Mouse (Mus musculus) limb, embryonic 15.5 days (tissue): ENCODE measurements around the gene Prickle2. TPM values are rescaled to one million over a fixed set of nuclear protein-coding genes. Genes with fewer than 3 reads are reported as not detected.
A peak's percentile ranks its signal among the peaks of the same experiment; 100 is the strongest.

Source experiments
- ATAC-seq: fragments of 200-750 bp; cut with Nextera tagmentation; 2 replicates; pipeline ENCODE4 v1.8.0; 2017; ENCODE audit warnings: low read depth, moderate TSS enrichment; ENCODE audit not compliant: insufficient number of reproducible peaks, low FRiP score, low TSS enrichment
- H3K27ac ChIP-seq: fragments of 300-500 bp; sonication (generic); 2 replicates; pipeline ENCODE4 v1.5.1; 2015; ENCODE audit warnings: moderate library complexity, mild to moderate bottlenecking, inconsistent platforms
- H3K27me3 ChIP-seq: fragments of 300-500 bp; sonication (generic); 2 replicates; pipeline ENCODE4 v1.6.1; 2015; ENCODE audit warnings: inconsistent platforms
- H3K36me3 ChIP-seq: fragments of 300-500 bp; sonication (generic); 2 replicates; pipeline ENCODE4 v1.6.1; 2015; ENCODE audit warnings: inconsistent platforms
- H3K4me1 ChIP-seq: fragments of 300-500 bp; sonication (generic); 2 replicates; pipeline ENCODE4 v1.6.1; 2015; ENCODE audit warnings: inconsistent platforms
- H3K4me2 ChIP-seq: fragments of 300-500 bp; sonication (generic); 2 replicates; pipeline ENCODE4 v1.6.1; 2015; ENCODE audit warnings: mild to moderate bottlenecking, inconsistent platforms
- H3K4me3 ChIP-seq: fragments of 300-500 bp; sonication (generic); 2 replicates; pipeline ENCODE4 v1.5.1; 2015; ENCODE audit warnings: mild to moderate bottlenecking, inconsistent platforms
- H3K9ac ChIP-seq: fragments of 300-500 bp; sonication (generic); 2 replicates; pipeline ENCODE4 v1.6.1; 2015; ENCODE audit warnings: inconsistent platforms
- H3K9me3 ChIP-seq: fragments of 300-500 bp; sonication (generic); 2 replicates; pipeline ENCODE4 v1.6.1; 2016; ENCODE audit warnings: inconsistent platforms
- WGBS: fragments of 180-500 bp; shearing (Covaris S2); methylation state at CpG from one replicate; pipeline ENCODE4 v1.1.7; 2015; 5-methylcytosine and 5-hydroxymethylcytosine counted together
- polyA plus RNA-seq: library from polyadenylated mRNA; unstranded; fragments of >200 nt; fragmentation: Nextera tagmentation; extraction: Ambion mirVana; gene quantifications from 2 replicates; pipeline ENCODE4 v1.2.1, GENCODE M21; 2015

Prickle2 gene
- polyA plus RNA-seq, 1 experiment from 2014 or later = 5.8 TPM

GRCm38 (mm10) chr6:92498574-92498973 lies 207.4 kb downstream of the Prickle2 start:
- Histone ChIP-seq H3K27me3 (no peaks in the 10 kb centered on the region), H3K9me3 (no peaks in the 10 kb centered on the region), H3K27ac (no peak overlapping the region), H3K4me3 (no peak overlapping the region), H3K4me1 (peaks cover 14% of the 10 kb centered on the region), H3K9ac (no peak overlapping the region), H3K4me2 (no peak overlapping the region), H3K36me3 (no peaks in the 10 kb centered on the region)
- WGBS = 29% methylated on average over 6 of the region's 6 CpGs
- ATAC-seq = no peak

GRCm38 (mm10) chr6:92497279-92497678 lies 208.7 kb downstream of the Prickle2 start:
- no peak for ATAC-seq
- no peak overlapping the region for H3K9ac ChIP-seq

GRCm38 (mm10) chr6:92495500-92495899 lies 210.5 kb downstream of the Prickle2 start:
- H3K9me3 ChIP-seq = no peaks in the 10 kb centered on the region
- no peak overlapping the region for H3K4me3 ChIP-seq
- H3K9ac ChIP-seq = no peak overlapping the region
- H3K36me3 ChIP-seq = no peaks in the 10 kb centered on the region
- WGBS = 74% methylated on average over 3 of the region's 3 CpGs
- H3K27me3 ChIP-seq = no peaks in the 10 kb centered on the region
- no peak for ATAC-seq
- no peak overlapping the region for H3K27ac ChIP-seq
- peaks cover 14% of the 10 kb centered on the region for H3K4me1 ChIP-seq
- no peak overlapping the region for H3K4me2 ChIP-seq

More at GRCm38 (mm10) chr6:92497279-92497678, 208.7 kb downstream of the Prickle2 start:
- Histone ChIP-seq H3K36me3 (no peaks in the 10 kb centered on the region), H3K9me3 (no peaks in the 10 kb centered on the region), H3K4me1 (peaks cover 14% of the 10 kb centered on the region), H3K4me2 (no peak overlapping the region), H3K4me3 (no peak overlapping the region), H3K27ac (no peak overlapping the region), H3K27me3 (no peaks in the 10 kb centered on the region)
- 73% methylated on average over 4 of the region's 4 CpGs for WGBS

DNA sequence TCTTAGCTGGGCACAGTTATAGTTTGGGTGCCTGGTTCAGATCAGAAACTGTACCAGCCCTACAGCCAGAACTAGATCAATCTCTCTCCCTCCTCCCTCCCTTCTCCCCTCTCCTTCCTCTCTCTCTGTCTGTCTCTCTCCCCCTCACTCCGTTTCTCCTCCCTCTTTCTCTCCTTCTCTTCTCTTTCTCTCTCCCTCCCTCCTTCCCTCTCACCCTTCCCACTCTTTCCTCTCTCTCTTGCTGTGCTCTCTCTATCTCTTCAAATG lies 224.3 kb downstream of the Prickle2 start:
- Histone ChIP-seq H3K36me3 (no peaks in the 10 kb centered on the region), H3K9me3 (no peaks in the 10 kb centered on the region), H3K9ac (no peak overlapping the region), H3K27me3 (no peaks in the 10 kb centered on the region), H3K4me1 (peaks cover 9% of the 10 kb centered on the region; the same call in 1 of the 2 replicates), H3K27ac (no peak overlapping the region), H3K4me3 (peak overlapping the region; percentile 43), H3K4me2 (peak overlapping the region; percentile 60)
- 5% methylated on average over 1 of the region's 1 CpGs for WGBS
- no peak for ATAC-seq

GRCm38 (mm10) chr6:92480941-92481689 lies 224.8 kb downstream of the Prickle2 start:
- WGBS = 2% methylated on average over 21 of the region's 21 CpGs
- no peaks in the 10 kb centered on the region for H3K27me3 ChIP-seq
- H3K9me3 ChIP-seq = no peaks in the 10 kb centered on the region
- H3K9ac ChIP-seq = peak overlapping the region; percentile 18; the same call in 1 of the 2 replicates
- no peaks in the 10 kb centered on the region for H3K36me3 ChIP-seq
- peak overlapping the region; percentile 43 for H3K4me3 ChIP-seq
- peak overlapping the region; percentile 60 for H3K4me2 ChIP-seq
- no peak for ATAC-seq
- H3K4me1 ChIP-seq = peaks cover 9% of the 10 kb centered on the region; the same call in 1 of the 2 replicates
- peak overlapping the region; percentile 71 for H3K27ac ChIP-seq

GRCm38 (mm10) chr6:92478612-92479011 lies 227.3 kb downstream of the Prickle2 start:
- Histone ChIP-seq H3K27ac (no peak overlapping the region), H3K4me1 (peaks cover 9% of the 10 kb centered on the region; the same call in 1 of the 2 replicates), H3K9me3 (no peaks in the 10 kb centered on the region), H3K9ac (no peak overlapping the region), H3K4me2 (no peak overlapping the region), H3K4me3 (no peak overlapping the region), H3K36me3 (no peaks in the 10 kb centered on the region), H3K27me3 (no peaks in the 10 kb centered on the region)
- no peak for ATAC-seq
- WGBS = 94% methylated on average over 1 of the region's 1 CpGs

GRCm38 (mm10) chr6:92477621-92478020 lies 228.3 kb downstream of the Prickle2 start:
- Histone ChIP-seq H3K4me1 (peaks cover 9% of the 10 kb centered on the region; the same call in 1 of the 2 replicates), H3K9ac (no peak overlapping the region), H3K36me3 (no peaks in the 10 kb centered on the region), H3K4me2 (no peak overlapping the region), H3K4me3 (no peak overlapping the region), H3K9me3 (no peaks in the 10 kb centered on the region), H3K27me3 (no peaks in the 10 kb centered on the region), H3K27ac (no peak overlapping the region)
- WGBS = 86% methylated on average over 2 of the region's 2 CpGs
- ATAC-seq = no peak

DNA sequence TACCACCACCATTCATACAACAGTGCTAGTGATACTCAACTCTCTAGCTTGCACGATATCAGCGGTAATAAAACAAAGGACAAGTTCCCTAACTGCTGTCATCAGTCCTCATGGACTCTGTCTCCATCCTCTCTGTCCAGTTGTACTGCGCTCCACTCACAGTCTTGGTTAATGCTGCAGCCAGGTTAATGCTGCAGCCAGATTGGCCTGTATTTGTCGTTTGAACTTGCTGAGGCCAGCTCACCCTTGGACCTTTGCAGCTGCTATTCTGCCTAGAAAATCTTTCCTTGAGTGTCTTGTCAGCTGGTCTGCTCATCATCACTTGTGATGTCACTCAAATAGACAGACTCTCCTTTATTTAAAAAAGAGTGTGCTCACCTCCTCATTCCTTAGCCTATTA lies 236.5 kb downstream of the Prickle2 start:
- Histone ChIP-seq H3K9me3 (no peaks in the 10 kb centered on the region), H3K27me3 (no peaks in the 10 kb centered on the region), H3K36me3 (no peaks in the 10 kb centered on the region), H3K4me1 (peaks cover 21% of the 10 kb centered on the region), H3K9ac (no peak overlapping the region), H3K27ac (peak overlapping the region; percentile 82), H3K4me3 (no peak overlapping the region), H3K4me2 (no peak overlapping the region)
- no peak for ATAC-seq
- WGBS = 78% methylated on average over 4 of the region's 4 CpGs

GRCm38 (mm10) chr6:92468892-92469291 lies 237.1 kb downstream of the Prickle2 start:
- Histone ChIP-seq H3K4me1 (peaks cover 22% of the 10 kb centered on the region), H3K4me2 (no peak overlapping the region), H3K9me3 (no peaks in the 10 kb centered on the region), H3K9ac (no peak overlapping the region), H3K27ac (peak overlapping the region; percentile 82), H3K36me3 (no peaks in the 10 kb centered on the region), H3K27me3 (no peaks in the 10 kb centered on the region), H3K4me3 (no peak overlapping the region)
- WGBS = 48% methylated on average over 4 of the region's 4 CpGs
- peak; percentile 2; the same call in 1 of the 2 replicates for ATAC-seq

DNA sequence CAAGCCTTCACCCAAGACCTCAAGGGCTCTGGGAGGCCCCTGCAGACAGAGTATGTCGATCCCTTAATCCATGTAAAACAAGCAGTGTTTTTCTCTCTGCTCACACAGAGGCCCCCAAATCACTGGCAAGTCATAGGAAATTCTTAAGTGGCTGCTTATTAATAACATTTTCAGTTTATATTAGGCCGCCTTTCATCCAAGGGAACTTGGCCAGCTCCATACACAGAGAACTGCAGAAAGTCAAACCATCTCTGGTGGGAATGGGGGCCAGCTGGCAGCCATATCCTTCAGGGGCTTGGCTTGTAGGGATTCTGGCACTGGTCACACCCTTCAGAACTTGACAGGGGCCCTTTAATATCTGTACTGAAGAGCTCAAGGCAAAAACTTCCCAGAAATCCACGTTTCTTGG lies 237.6 kb downstream of the Prickle2 start:
- peak; percentile 79 for ATAC-seq
- H3K4me1 ChIP-seq = peaks cover 22% of the 10 kb centered on the region
- H3K9me3 ChIP-seq = no peaks in the 10 kb centered on the region
- no peak overlapping the region for H3K4me2 ChIP-seq
- H3K36me3 ChIP-seq = no peaks in the 10 kb centered on the region
- H3K4me3 ChIP-seq = no peak overlapping the region
- no peaks in the 10 kb centered on the region for H3K27me3 ChIP-seq
- H3K27ac ChIP-seq = peak overlapping the region; percentile 82
- no peak overlapping the region for H3K9ac ChIP-seq
- 34% methylated on average over 3 of the region's 3 CpGs for WGBS

DNA sequence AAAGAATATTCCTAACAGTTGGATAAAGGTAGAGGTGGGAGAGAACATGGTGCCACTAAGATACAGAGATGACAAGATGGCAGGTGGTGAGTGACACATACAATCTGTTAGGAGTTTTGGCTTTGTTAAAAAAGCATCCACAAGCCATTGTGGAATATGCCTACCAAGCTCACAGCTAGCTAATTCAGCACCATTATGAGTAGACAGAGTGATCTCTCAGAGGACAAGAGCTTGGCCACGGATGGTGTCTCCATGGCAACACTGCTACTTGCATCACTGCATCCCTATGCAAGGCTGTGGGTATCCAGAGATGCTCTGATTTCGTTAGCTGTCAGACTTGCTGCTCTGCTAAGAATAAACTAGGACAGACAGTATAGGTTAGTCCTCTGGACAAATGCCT lies 238.6 kb downstream of the Prickle2 start:
- Histone ChIP-seq H3K4me3 (no peak overlapping the region), H3K9me3 (no peaks in the 10 kb centered on the region), H3K27me3 (no peaks in the 10 kb centered on the region), H3K27ac (no peak overlapping the region), H3K36me3 (no peaks in the 10 kb centered on the region), H3K4me1 (peaks cover 22% of the 10 kb centered on the region), H3K9ac (no peak overlapping the region), H3K4me2 (no peak overlapping the region)
- ATAC-seq = no peak
- 92% methylated on average over 2 of the region's 2 CpGs for WGBS

DNA sequence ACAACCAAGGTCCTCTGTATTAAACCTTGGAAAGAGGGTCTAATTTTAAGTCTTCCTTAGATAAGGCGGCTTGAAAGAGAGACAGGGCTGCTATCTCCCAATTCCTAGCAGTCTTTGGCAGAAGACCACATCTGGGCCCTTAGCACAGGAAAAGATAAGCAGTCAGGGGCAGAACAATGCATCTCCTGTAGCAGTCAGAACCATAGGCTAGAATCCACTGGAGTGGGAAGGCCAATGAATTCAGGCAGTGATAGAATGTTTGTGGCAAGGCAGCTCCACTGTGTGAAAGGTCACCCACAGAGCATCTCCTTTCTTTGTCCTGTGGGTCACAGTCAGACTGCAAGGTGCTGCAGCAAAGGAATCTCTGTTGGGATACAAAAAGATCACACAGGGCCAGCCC lies 240.3 kb downstream of the Prickle2 start:
- Histone ChIP-seq H3K4me2 (no peak overlapping the region), H3K4me1 (peaks cover 24% of the 10 kb centered on the region), H3K9me3 (no peaks in the 10 kb centered on the region), H3K9ac (no peak overlapping the region), H3K27ac (no peak overlapping the region), H3K4me3 (no peak overlapping the region), H3K36me3 (no peaks in the 10 kb centered on the region), H3K27me3 (no peaks in the 10 kb centered on the region)
- ATAC-seq = no peak
- 90% methylated on average over 1 of the region's 1 CpGs for WGBS
